Mouse (Mus musculus) kidney, adult 2 months (tissue): Measurements from ENCODE around the gene Dab2ip. TPM values are rescaled to one million over a fixed set of nuclear protein-coding genes. Genes with fewer than 3 reads are reported as not detected.

ENCODE experiments used
- DNase-seq: peaks from one replicate; pipeline ENCODE4 v3.0.0; 2021
- H3K27ac ChIP-seq: fragments of 200-500 bp; 2 replicates; pipeline ENCODE4 v1.5.1; 2012; ENCODE audit warnings: low read depth, low read length, control low read depth, inconsistent platforms; ENCODE audit not compliant: insufficient read depth
- H3K27me3 ChIP-seq: fragments of 200-500 bp; replicated peaks from 2 replicates; pipeline ENCODE4 v1.6.1; 2012; ENCODE audit warnings: mild to moderate bottlenecking, moderate library complexity, low read length, inconsistent platforms; ENCODE audit not compliant: control insufficient read depth, insufficient read depth
- H3K36me3 ChIP-seq: fragments of 200-500 bp; 2 replicates; pipeline ENCODE4 v1.6.1; 2012; ENCODE audit warnings: mild to moderate bottlenecking, moderate library complexity, low read length, inconsistent platforms; ENCODE audit not compliant: control insufficient read depth, insufficient read depth
- H3K4me1 ChIP-seq: fragments of 200-500 bp; 2 replicates; pipeline ENCODE4 v1.6.1; 2011; ENCODE audit warnings: low read length; ENCODE audit not compliant: control insufficient read depth, insufficient read depth
- H3K4me3 ChIP-seq: fragments of 200-500 bp; 2 replicates; pipeline ENCODE4 v1.5.1; 2011; ENCODE audit warnings: mild to moderate bottlenecking, low read depth, low read length, control low read depth; ENCODE audit not compliant: insufficient read depth
- CTCF ChIP-seq: fragments of 200-500 bp; conservative IDR thresholded peaks from 2 replicates; pipeline ENCODE4 v1.5.1; 2011; ENCODE audit warnings: low read depth, mild to moderate bottlenecking, control low read depth, low read length, moderate library complexity, mixed read lengths; ENCODE audit not compliant: insufficient read depth, insufficient read length
- POLR2A ChIP-seq: fragments of 200-500 bp; IDR thresholded peaks from one replicate; pipeline ENCODE4 v1.6.1; 2011; ENCODE audit warnings: low read depth, low read length, control low read depth
- WGBS: fragments of 180-500 bp; shearing (Covaris S2); methylation state at CpG from one replicate; pipeline ENCODE4 v1.1.7; 2018; 5-methylcytosine and 5-hydroxymethylcytosine counted together
- polyA plus RNA-seq: library from polyadenylated mRNA; depleted of rRNA; stranded (reverse); fragments of >200 nt; gene quantifications from 2 replicates; pipeline ENCODE4 v1.2.3, GENCODE M21; 2012

The Dab2ip gene
- polyA plus RNA-seq, 1 experiment: 32.9 TPM

DNA sequence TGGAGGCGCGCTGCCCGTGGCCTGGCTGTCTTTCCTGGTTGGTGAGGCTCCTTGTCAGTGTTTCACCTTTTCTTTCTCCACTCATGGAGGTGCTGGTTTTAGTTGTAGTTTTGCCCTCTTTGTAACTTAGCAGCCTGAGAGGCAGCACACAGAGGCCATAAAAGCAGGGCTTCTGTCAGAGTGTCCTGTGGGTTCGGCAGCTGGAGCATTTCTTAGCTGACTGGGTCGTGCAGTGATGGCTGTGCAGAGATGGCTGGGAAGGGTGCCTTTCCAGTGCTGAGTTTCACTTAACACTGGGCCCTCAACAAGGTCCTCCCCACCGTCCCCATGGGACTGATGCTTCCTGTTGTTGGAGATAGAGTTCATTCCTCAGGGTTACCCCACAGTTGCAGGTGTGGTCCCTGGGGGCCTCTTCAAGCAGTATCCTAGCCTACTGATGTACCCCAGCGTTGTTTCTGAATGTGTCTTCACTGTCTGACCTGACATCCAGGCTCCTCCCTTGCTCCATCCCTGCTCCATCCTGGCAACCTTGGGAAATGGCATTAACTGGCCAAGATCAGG lies 179.5 kb downstream of the Dab2ip start:
- 65% methylated on average over 7 of the region's 7 CpGs for WGBS
- Histone ChIP-seq H3K27me3 (no peaks in the 10 kb centered on the region), H3K4me1 (0 out of 2 replicates have a peak, but pooled peaks cover 2% of the 10 kb centered on the region), H3K4me3 (no peak overlapping the region), H3K36me3 (no peaks in the 10 kb centered on the region), H3K27ac (no peak overlapping the region)
- TF ChIP-seq POLR2A: no peak
- TF ChIP-seq CTCF: no peak
- DNase-seq: no peak

DNA sequence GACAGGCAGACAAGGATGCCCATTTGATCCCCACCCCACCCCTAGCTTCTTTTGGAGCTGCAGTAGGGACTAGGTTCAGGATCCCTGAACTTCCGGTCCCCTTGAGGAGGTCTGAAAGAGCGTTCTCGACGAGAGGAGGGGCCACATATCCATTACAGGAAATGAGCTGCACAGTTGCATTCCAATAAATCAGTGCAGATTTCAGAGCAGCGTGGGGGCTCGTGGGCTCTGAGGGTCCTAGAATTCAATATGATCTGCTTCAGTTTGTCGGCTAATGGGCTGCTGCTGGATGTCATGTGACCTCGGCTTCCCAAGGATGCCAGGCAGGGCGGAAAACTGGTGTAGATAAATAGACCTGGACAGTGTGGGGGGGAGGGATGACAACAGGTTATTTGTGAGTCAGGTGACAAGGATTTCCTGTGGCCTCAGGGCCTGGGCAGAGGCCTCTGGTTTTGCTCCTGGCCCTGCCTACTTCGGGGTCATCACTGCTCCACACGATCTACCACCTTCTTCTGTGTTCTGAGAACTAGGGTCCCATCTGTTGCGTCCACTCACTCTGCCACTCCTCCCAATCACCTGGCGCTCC lies 181.7 kb downstream of the Dab2ip start:
- H3K36me3 ChIP-seq: no peaks in the 10 kb centered on the region
- WGBS: 38% methylated on average over 13 of the region's 13 CpGs
- DNase-seq: no peak
- TF ChIP-seq CTCF: no peak
- TF ChIP-seq POLR2A: no peak
- 0 out of 2 replicates have a peak, but pooled peaks cover 2% of the 10 kb centered on the region for H3K4me1 ChIP-seq
- H3K27me3 ChIP-seq: no peaks in the 10 kb centered on the region
- H3K4me3 ChIP-seq: no peak overlapping the region
- H3K27ac ChIP-seq: no peak overlapping the region

DNA sequence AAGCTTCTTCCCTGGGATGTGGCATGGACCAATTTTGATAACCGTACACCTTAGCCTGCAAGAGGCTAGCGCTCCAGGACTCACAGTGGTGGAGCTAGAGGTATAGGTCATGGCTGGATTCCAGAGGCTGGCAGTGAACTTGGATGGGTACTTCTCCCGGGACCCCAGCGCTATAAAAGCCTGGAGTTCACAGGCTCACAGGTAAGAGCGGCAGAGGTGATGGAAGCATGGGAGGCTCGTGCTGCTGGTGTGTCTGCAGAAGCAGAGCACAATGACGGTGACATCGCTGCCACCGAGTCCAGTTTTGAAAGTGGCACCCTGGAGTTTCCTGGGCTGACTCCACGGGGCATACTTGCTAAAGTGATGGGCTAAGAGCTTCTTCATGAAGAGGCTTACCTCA lies 187.8 kb downstream of the Dab2ip start:
- no peaks in the 10 kb centered on the region for H3K4me1 ChIP-seq
- TF ChIP-seq CTCF: no peak
- TF ChIP-seq POLR2A: no peak
- WGBS: 90% methylated on average over 10 of the region's 10 CpGs
- H3K27ac ChIP-seq: no peak overlapping the region
- H3K36me3 ChIP-seq: no peaks in the 10 kb centered on the region
- no peak overlapping the region for H3K4me3 ChIP-seq
- no peaks in the 10 kb centered on the region for H3K27me3 ChIP-seq
- no peak for DNase-seq

GRCm38 (mm10) chr2:35746638-35747037 lies 188.6 kb downstream of the Dab2ip start:
- H3K27ac ChIP-seq: no peak overlapping the region
- no peaks in the 10 kb centered on the region for H3K27me3 ChIP-seq
- no peaks in the 10 kb centered on the region for H3K36me3 ChIP-seq
- 55% methylated on average over 5 of the region's 7 CpGs for WGBS
- H3K4me1 ChIP-seq: no peaks in the 10 kb centered on the region
- DNase-seq: no peak
- TF ChIP-seq CTCF (no peak), POLR2A (no peak)
- H3K4me3 ChIP-seq: no peak overlapping the region

DNA sequence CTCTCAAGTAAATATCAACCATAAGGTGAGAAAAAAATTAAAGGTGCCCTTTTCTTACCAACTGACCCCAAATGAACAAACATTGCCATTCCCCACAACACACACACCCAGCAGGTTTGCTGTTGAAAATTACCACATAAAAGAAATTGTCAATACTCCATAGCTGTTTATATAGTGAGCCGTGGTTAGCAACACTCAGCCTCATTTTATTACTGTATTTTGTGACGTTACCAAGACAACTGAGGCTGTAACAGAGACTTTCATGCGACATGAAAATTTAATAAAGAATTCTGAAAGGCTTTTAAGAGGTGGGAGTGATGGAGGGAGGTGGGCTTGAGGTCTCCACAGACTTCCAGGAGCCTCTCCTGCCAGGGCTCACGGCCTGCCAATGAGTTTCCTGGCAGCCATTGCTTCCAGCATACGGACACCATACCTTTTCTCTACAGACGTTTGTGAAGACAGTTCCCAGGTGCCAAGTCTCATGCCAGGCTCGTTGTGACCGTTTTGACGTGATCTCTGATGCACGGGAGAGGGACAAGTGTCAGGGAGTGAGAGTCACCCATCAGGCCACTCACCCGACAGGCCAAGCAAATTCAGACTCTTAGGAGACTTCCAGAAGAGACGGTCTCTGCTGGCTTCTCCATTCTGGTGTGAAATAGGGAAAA lies 189.4 kb downstream of the Dab2ip start:
- Histone ChIP-seq H3K4me1 (no peaks in the 10 kb centered on the region), H3K36me3 (no peaks in the 10 kb centered on the region), H3K4me3 (no peak overlapping the region), H3K27me3 (no peaks in the 10 kb centered on the region), H3K27ac (no peak overlapping the region)
- 83% methylated on average over 12 of the region's 12 CpGs for WGBS
- DNase-seq: no peak
- no peak for TF ChIP-seq CTCF
- no peak for TF ChIP-seq POLR2A

DNA sequence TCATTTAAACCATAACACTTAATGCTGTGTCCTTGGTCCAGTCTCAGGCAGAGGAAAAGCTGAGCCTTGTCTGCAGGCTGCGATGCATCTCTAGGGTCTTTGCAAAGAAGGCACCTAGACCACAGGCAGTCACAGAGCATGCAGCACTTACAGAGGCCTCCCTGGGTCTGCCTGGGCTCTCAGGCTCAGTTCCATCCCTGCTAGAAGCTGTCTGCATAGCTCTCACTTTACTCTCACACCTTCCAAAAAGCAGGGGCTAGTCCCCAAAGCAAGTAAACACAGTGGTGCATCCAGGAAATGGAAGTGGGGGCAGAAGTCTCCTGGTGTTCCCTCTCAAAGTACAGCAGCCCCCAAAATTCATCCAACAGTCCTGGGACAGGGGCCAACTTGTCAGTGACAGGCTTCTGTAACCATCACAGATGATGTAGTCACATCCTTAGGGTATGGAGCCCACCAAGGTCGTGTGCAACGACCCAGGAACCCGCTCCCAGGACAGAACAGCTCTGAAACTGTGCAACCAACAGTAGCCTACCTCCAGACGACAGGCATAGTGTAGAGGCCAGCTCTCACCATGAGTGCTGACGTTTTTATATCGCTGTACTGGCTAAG lies 192.6 kb downstream of the Dab2ip start:
- Histone ChIP-seq H3K36me3 (no peaks in the 10 kb centered on the region), H3K27ac (no peak overlapping the region), H3K4me3 (no peak overlapping the region), H3K4me1 (no peaks in the 10 kb centered on the region), H3K27me3 (no peaks in the 10 kb centered on the region)
- 62% methylated on average over 7 of the region's 7 CpGs for WGBS
- TF ChIP-seq CTCF (no peak), POLR2A (no peak)
- no peak for DNase-seq
